In genomic region chr13:30224659-30225058, GRCm38 (mm10) we compare ENCODE assay signal across 23 mouse cellular contexts.
"Had no signal": no experiment of that assay in that cellular context is flagged by ENCODE, and none has a peak within 500 bp of the region (broad histone marks: within the 10 kb centered on the region; RNA-seq: fewer than 3 reads in every experiment).

No protein-coding gene starts in this region.

- ATAC-seq: liver, postnatal 0 days; midbrain, embryonic 15.5 days had no signal

- H3K27ac ChIP-seq: left cerebral cortex, adult 2 months; limb, embryonic 12.5 days; limb, embryonic 15.5 days; liver, embryonic 14.5 days; lung, embryonic 15.5 days; midbrain, embryonic 15.5 days; neural tube, embryonic 13.5 days had no signal

- H3K9ac ChIP-seq: limb, embryonic 12.5 days; limb, embryonic 15.5 days; liver, embryonic 14.5 days; liver, postnatal 0 days; lung, embryonic 15.5 days; midbrain, embryonic 15.5 days; neural tube, embryonic 13.5 days had no signal

- DNase-seq: kidney, adult 18-20 months; kidney, adult 9 months; kidney, postnatal 36 days; layer of hippocampus, postnatal 36 days; liver, postnatal 0 days; lung, postnatal 14 days; lung, postnatal 4 days; retina, postnatal 1 day; right cerebral cortex, postnatal 25 days; spleen, adult 18-20 months; thymus, adult 2 months; thymus, postnatal 14 days; thymus, postnatal 4 days had no signal

- H3K4me3 ChIP-seq: left cerebral cortex, adult 2 months; limb, embryonic 12.5 days; limb, embryonic 15.5 days; lung, embryonic 15.5 days; midbrain, embryonic 15.5 days; myocyte; neural tube, embryonic 13.5 days had no signal

- H3K4me2 ChIP-seq: limb, embryonic 12.5 days; limb, embryonic 15.5 days; liver, embryonic 11.5 days; lung, embryonic 15.5 days; midbrain, embryonic 11.5 days; midbrain, embryonic 15.5 days; neural tube, embryonic 13.5 days had no signal

- H3K36me3 ChIP-seq: limb, embryonic 15.5 days; midbrain, embryonic 15.5 days; neural tube, embryonic 13.5 days had no signal

- H3K9me3 ChIP-seq: limb, embryonic 12.5 days; limb, embryonic 15.5 days; lung, embryonic 15.5 days; midbrain, embryonic 15.5 days; neural tube, embryonic 13.5 days had no signal

- H3K4me1 ChIP-seq: limb, embryonic 15.5 days; midbrain, embryonic 15.5 days; neural tube, embryonic 13.5 days had no signal

- H3K27me3 ChIP-seq: limb, embryonic 12.5 days; limb, embryonic 15.5 days; lung, embryonic 15.5 days; midbrain, embryonic 15.5 days; neural tube, embryonic 13.5 days had no signal
